Mouse (Mus musculus) hindbrain, embryonic 15.5 days (tissue): Measurements from ENCODE around the gene Smad5. TPM values are rescaled to one million over a fixed set of nuclear protein-coding genes. Genes with fewer than 3 reads are reported as not detected.
A peak's percentile ranks its signal among the peaks of the same experiment; 100 is the strongest.

Source experiments
- ATAC-seq: fragments of 200-750 bp; cut with Nextera tagmentation; 2 replicates; pipeline ENCODE4 v1.8.0; 2017; ENCODE audit warnings: low read depth, moderate number of reproducible peaks, moderate TSS enrichment; ENCODE audit not compliant: low FRiP score
- H3K27ac ChIP-seq: fragments of 300-500 bp; sonication (generic); replicated peaks from 2 replicates; pipeline ENCODE4 v1.5.1; 2015; ENCODE audit warnings: mild to moderate bottlenecking, inconsistent platforms
- H3K27me3 ChIP-seq: fragments of 300-500 bp; sonication (generic); 2 replicates; pipeline ENCODE4 v1.6.1; 2015; ENCODE audit warnings: control low read depth, inconsistent platforms
- H3K36me3 ChIP-seq: fragments of 300-500 bp; sonication (generic); 2 replicates; pipeline ENCODE4 v1.6.1; 2015; ENCODE audit warnings: control low read depth, inconsistent platforms
- H3K4me1 ChIP-seq: fragments of 300-500 bp; sonication (generic); replicated peaks from 2 replicates; pipeline ENCODE4 v1.6.1; 2015; ENCODE audit warnings: control low read depth, inconsistent platforms
- H3K4me2 ChIP-seq: fragments of 300-500 bp; sonication (generic); 2 replicates; pipeline ENCODE4 v1.6.1; 2015; ENCODE audit warnings: moderate library complexity, mild to moderate bottlenecking, inconsistent platforms
- H3K4me3 ChIP-seq: fragments of 300-500 bp; sonication (generic); 2 replicates; pipeline ENCODE4 v1.5.1; 2015; ENCODE audit warnings: mild to moderate bottlenecking, inconsistent platforms
- H3K9ac ChIP-seq: fragments of 300-500 bp; sonication (generic); 2 replicates; pipeline ENCODE4 v1.6.1; 2015; ENCODE audit warnings: inconsistent platforms
- H3K9me3 ChIP-seq: fragments of 300-500 bp; sonication (generic); 2 replicates; pipeline ENCODE4 v1.6.1; 2016; ENCODE audit warnings: control low read depth, inconsistent platforms
- WGBS: fragments of 180-500 bp; shearing (Covaris S2); methylation state at CpG from one replicate; pipeline ENCODE4 v1.1.7; 2015; 5-methylcytosine and 5-hydroxymethylcytosine counted together
- polyA plus RNA-seq: library from polyadenylated mRNA; unstranded; fragments of >200 nt; fragmentation: Nextera tagmentation; extraction: Ambion mirVana; gene quantifications from 2 replicates; pipeline ENCODE4 v1.2.1, GENCODE M21; 2015

Gene Smad5
- polyA plus RNA-seq, 1 experiment from 2014 or later, result 20.2 TPM

DNA sequence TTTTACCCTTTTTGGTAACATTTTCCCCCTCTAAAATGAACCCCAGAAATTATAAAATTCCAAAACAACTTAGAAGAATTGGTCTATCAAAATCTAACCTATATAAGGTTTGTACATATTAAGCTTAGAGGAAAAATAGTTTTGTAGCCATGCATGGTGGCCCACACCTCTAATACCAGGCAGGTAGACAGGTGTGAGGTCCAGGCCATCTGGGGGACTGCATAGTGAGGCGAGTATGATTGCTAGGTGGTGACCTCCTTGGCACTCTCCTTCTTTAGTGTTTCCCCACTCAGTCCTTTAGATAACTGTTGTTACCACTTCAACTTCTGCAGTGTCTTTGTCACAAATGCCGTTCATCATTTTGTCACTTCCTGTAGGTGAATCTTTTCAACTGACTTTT, 1.8 kb downstream of the Smad5 start:
- 70% methylated on average over 2 of the region's 2 CpGs for WGBS
- no peaks in the 10 kb centered on the region for H3K9me3 ChIP-seq
- H3K9ac ChIP-seq, result peak overlapping the region; percentile 84
- ATAC-seq, result no peak
- peak overlapping the region; percentile 65 for H3K4me2 ChIP-seq
- peak overlapping the region; percentile 66 for H3K4me3 ChIP-seq
- no peaks in the 10 kb centered on the region for H3K27me3 ChIP-seq
- H3K4me1 ChIP-seq, result peaks cover 48% of the 10 kb centered on the region
- H3K36me3 ChIP-seq, result no peaks in the 10 kb centered on the region
- 0 out of 2 replicates have a peak overlapping the region, but pooled peaks have one; percentile 99 for H3K27ac ChIP-seq

DNA sequence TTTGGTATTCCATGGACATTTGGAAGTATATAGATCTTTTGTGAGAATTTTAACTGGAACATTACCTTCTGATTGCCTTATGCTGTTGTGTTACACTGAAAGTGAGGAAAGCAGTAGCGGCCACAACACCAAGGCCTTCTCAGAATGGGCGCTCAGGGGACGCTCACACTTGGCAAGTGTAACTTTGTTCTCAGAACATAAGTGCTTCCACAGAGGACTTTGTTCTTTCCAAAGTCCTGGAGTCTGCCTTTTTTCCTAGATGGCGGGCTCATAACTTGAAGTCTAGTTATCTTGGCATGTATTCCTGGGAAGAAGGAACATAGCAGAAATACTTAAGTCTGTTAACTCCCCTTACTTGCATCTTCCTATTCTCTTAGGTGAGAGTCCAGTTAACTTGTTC, 4.3 kb downstream of the Smad5 start:
- 88% methylated on average over 4 of the region's 4 CpGs for WGBS
- Histone ChIP-seq H3K9ac (no peak overlapping the region), H3K27me3 (no peaks in the 10 kb centered on the region), H3K4me2 (no peak overlapping the region), H3K36me3 (no peaks in the 10 kb centered on the region), H3K4me1 (peaks cover 53% of the 10 kb centered on the region), H3K27ac (no peak overlapping the region), H3K4me3 (no peak overlapping the region), H3K9me3 (no peaks in the 10 kb centered on the region)
- no peak for ATAC-seq

DNA sequence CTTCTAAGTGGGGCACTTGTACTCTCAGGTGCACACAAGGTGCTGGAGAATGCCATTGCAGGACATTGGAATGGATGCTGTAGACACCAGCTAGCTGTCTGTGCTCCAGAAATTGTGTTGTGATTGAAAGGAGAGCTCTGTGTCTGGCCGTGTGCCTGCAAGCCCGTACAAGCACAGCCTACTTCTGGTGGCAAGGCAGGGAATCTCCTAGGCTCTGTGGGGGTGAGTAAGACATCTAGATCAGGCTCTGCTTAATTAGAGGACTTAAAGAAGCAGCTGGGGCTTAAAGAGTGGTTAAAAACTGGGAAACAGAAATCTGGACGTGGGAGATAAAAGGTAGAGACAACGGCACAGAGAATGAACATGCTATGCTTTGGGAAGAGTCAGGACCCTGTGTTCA, 4.8 kb downstream of the Smad5 start:
- Histone ChIP-seq H3K27me3 (no peaks in the 10 kb centered on the region), H3K36me3 (no peaks in the 10 kb centered on the region), H3K27ac (no peak overlapping the region), H3K4me2 (peak overlapping the region; percentile 20; the same call in 1 of the 2 replicates), H3K4me1 (peaks cover 49% of the 10 kb centered on the region), H3K9ac (no peak overlapping the region), H3K9me3 (no peaks in the 10 kb centered on the region), H3K4me3 (no peak overlapping the region)
- 62% methylated on average over 4 of the region's 4 CpGs for WGBS
- no peak for ATAC-seq

DNA sequence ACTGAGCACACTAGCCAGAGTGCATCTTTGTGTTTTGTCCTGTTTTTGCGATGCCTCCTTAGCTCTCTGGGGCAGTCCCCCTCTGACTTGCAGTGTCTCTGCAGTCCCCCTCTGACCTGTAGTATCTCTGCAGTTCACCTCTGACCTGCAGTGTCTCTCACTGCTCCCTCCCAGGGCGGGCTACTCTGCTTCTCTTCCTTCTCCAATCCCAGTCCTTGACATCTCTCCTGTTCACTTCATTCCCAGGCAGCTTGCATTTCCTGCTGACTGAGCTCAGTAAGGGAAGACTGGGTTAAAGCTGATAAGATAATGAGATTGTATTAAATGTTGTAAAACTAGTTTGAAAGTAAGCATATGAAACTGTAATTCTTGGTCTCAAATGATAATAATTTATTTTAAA, 7.8 kb downstream of the Smad5 start:
- Histone ChIP-seq H3K4me1 (peaks cover 32% of the 10 kb centered on the region), H3K9ac (no peak overlapping the region), H3K4me2 (no peak overlapping the region), H3K27me3 (no peaks in the 10 kb centered on the region), H3K4me3 (no peak overlapping the region), H3K36me3 (no peaks in the 10 kb centered on the region), H3K27ac (no peak overlapping the region), H3K9me3 (no peaks in the 10 kb centered on the region)
- 64% methylated on average over 2 of the region's 2 CpGs for WGBS
- ATAC-seq, result no peak

DNA sequence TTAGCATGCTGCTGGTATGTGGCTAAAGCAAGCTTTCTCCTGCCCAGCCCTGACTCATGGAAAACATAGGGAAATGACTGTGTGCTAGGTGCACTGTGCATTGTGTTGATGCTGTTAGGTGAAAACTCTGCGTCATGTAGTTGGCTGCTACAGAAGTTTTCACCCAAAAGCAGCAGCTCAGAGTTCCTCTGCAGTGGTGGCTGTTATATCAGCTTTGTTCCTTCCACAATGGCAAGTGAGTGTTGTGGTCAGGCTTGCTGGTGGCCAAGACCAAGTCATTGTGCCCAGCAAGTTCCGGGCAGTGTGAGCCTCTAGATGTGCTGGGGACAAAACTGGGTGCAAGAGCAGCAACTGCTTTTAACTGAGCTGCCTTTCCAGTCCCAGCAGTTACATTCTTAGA, 9.4 kb downstream of the Smad5 start:
- no peak overlapping the region for H3K9ac ChIP-seq
- 96% methylated on average over 2 of the region's 2 CpGs for WGBS
- H3K27ac ChIP-seq, result no peak overlapping the region
- H3K4me2 ChIP-seq, result no peak overlapping the region
- ATAC-seq, result no peak
- no peak overlapping the region for H3K4me3 ChIP-seq
- no peaks in the 10 kb centered on the region for H3K27me3 ChIP-seq
- peaks cover 16% of the 10 kb centered on the region for H3K4me1 ChIP-seq
- no peaks in the 10 kb centered on the region for H3K9me3 ChIP-seq
- no peaks in the 10 kb centered on the region for H3K36me3 ChIP-seq

DNA sequence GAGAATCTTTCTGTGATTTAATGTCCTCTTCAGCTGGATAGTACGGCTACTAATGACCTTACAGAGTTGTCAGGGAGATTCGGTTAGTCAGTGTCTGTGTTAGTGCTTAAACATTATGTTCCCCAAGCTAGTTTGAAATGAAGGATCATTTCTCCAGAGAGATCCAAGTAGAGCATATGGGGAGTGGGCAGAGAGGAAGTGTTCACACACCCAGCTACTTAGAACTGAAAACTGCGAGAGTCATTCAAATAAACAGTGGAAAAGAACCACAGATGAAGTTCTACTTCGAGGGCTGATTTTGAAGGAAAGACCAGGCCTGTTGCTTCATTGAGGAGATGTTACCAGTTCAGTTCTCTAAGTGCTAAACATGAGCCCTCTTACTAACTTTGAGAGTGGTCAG, 23.7 kb downstream of the Smad5 start:
- H3K27ac ChIP-seq, result no peak overlapping the region
- 83% methylated on average over 4 of the region's 4 CpGs for WGBS
- peaks cover 42% of the 10 kb centered on the region for H3K36me3 ChIP-seq

DNA sequence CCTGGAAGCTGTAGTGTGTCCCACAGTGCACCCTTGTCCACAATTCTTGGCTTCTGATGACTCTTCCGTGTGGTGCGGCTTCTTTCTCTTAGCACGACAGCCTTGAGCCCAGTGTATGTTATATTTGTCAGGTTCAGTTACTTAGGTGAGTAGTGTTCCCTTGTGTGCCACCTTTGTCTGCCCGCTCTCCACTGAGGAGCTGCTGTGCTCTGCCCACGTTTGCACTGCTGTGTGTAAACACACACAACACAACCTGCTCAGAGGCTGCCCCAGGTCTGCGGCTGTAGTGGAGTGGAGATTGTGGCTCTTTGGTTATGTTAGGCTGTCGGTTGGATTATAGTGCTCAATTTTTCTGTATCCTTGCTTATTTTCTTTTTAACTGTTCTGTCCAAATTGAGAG, 26.2 kb downstream of the Smad5 start:
- H3K36me3 ChIP-seq, result peaks cover 60% of the 10 kb centered on the region
- no peak overlapping the region for H3K27ac ChIP-seq
- H3K9me3 ChIP-seq, result no peaks in the 10 kb centered on the region
- no peak overlapping the region for H3K4me3 ChIP-seq
- H3K27me3 ChIP-seq, result no peaks in the 10 kb centered on the region
- WGBS, result 94% methylated on average over 7 of the region's 7 CpGs
- no peak overlapping the region for H3K4me2 ChIP-seq
- ATAC-seq, result no peak
- 0 out of 2 replicates have a peak, but pooled peaks cover 3% of the 10 kb centered on the region for H3K4me1 ChIP-seq
- no peak overlapping the region for H3K9ac ChIP-seq

More for the DNA sequence above, 23.7 kb downstream of the Smad5 start:
- Histone ChIP-seq H3K4me2 (no peak overlapping the region), H3K4me3 (no peak overlapping the region), H3K27me3 (no peaks in the 10 kb centered on the region), H3K4me1 (0 out of 2 replicates have a peak, but pooled peaks cover 3% of the 10 kb centered on the region), H3K9me3 (no peaks in the 10 kb centered on the region), H3K9ac (no peak overlapping the region)
- ATAC-seq, result no peak

DNA sequence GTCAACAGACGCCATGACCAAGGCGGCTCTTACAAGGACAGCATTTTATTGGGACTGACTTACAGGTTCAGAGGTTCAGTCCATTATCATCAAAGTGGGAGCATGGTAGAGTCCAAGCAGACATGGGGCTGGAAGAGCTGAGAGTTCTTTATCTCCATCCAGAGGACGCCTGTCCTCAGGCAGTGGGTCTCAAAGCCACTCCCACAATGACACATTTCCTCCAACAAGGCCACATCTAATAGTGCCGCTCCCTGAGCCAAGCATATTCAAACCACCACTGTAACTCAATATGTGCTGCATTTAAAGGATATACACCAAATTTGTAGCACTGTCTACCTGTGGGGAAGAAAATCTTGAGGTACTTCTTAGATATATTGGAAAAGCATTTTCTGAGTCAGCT, 31.8 kb downstream of the Smad5 start:
- Histone ChIP-seq H3K9me3 (no peaks in the 10 kb centered on the region), H3K27ac (no peak overlapping the region), H3K9ac (no peak overlapping the region), H3K36me3 (peaks cover 68% of the 10 kb centered on the region), H3K27me3 (no peaks in the 10 kb centered on the region), H3K4me2 (no peak overlapping the region), H3K4me3 (no peak overlapping the region), H3K4me1 (no peaks in the 10 kb centered on the region)
- WGBS, result 92% methylated on average over 4 of the region's 4 CpGs
- no peak for ATAC-seq

DNA sequence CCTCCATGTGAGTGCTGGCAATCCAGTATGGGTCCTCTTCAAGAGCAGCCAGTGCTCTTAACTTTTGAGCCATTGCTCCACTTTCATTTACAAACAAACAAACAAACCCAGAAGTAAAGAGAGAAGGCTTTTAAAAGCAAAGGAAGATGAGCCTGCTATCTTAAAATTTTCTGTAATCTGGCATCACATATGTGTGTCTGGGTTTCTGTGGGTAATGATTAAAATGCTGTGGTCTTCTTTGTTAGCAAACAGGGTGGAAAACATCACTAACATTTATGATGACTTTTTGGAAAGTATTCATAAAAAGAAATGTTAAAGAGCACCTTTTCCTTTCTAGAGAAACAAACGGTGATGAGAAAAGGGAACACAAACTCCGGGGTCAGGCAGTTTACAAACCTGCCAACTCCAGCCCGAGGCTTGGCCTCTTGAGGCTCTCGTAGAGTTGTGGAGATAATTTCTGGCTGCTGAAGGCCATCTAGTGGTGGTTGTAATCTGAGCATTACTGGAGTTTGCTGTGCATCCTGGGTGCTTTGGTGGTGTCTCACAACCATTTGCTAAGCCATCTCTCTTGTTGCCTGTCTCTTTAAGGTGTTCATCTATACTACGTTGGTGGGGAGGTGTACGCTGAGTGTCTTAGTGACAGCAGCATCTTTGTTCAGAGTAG, 32.5 kb downstream of the Smad5 start:
- peaks cover 67% of the 10 kb centered on the region for H3K36me3 ChIP-seq
- H3K27ac ChIP-seq, result no peak overlapping the region
- no peaks in the 10 kb centered on the region for H3K27me3 ChIP-seq
- H3K4me2 ChIP-seq, result no peak overlapping the region
- no peak overlapping the region for H3K9ac ChIP-seq
- ATAC-seq, result no peak
- no peak overlapping the region for H3K4me3 ChIP-seq
- no peaks in the 10 kb centered on the region for H3K9me3 ChIP-seq
- WGBS, result 57% methylated on average over 6 of the region's 6 CpGs
- no peaks in the 10 kb centered on the region for H3K4me1 ChIP-seq

DNA sequence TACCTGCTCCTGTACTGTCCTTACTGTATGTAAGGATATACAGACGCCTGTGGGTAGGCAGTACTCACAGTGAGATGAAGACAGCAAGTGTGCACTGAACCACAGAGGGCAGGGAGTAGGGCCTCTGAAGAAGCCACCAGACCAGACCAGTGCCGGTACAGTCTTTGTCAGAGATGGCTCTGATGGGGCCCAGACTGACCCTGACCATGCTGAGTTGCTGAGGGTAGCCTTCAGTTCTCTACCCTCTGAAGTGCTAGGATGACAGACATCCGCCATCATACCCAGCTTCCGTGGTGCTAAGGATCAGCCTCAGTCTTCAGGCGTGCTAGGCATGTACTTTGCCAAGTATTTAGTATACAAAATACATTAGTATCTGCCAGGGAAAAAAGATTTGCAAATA, 36.7 kb downstream of the Smad5 start:
- WGBS, result 96% methylated on average over 5 of the region's 5 CpGs
- Histone ChIP-seq H3K9ac (no peak overlapping the region), H3K4me2 (no peak overlapping the region), H3K36me3 (peaks cover 38% of the 10 kb centered on the region), H3K27me3 (no peaks in the 10 kb centered on the region), H3K4me1 (no peaks in the 10 kb centered on the region), H3K27ac (no peak overlapping the region), H3K4me3 (no peak overlapping the region), H3K9me3 (no peaks in the 10 kb centered on the region)
- no peak for ATAC-seq

DNA sequence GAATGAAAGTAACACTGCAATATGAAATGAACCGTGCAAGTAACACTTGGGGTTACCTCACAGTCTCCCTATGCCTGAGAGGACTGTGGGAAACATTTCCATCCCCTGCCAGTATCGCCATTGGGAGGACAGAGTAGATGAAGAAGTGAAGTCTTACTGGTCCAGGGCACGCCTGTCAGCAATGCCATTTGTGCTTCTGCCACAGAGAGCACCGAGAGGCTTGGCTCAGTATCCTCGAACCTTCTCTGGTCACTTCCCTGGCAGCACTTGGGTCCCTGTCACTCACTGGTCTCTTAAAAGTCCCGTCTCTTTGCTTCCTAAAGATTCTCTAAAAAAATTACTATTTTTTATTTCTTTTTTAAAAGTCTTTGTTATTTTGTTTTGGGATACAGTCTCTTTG, 37.7 kb downstream of the Smad5 start:
- no peak for ATAC-seq
- no peak overlapping the region for H3K27ac ChIP-seq
- no peak overlapping the region for H3K4me3 ChIP-seq
- no peaks in the 10 kb centered on the region for H3K27me3 ChIP-seq
- H3K9me3 ChIP-seq, result no peaks in the 10 kb centered on the region
- WGBS, result 82% methylated on average over 6 of the region's 6 CpGs
- H3K4me2 ChIP-seq, result no peak overlapping the region
- peaks cover 31% of the 10 kb centered on the region for H3K36me3 ChIP-seq
- H3K9ac ChIP-seq, result no peak overlapping the region
- no peaks in the 10 kb centered on the region for H3K4me1 ChIP-seq

DNA sequence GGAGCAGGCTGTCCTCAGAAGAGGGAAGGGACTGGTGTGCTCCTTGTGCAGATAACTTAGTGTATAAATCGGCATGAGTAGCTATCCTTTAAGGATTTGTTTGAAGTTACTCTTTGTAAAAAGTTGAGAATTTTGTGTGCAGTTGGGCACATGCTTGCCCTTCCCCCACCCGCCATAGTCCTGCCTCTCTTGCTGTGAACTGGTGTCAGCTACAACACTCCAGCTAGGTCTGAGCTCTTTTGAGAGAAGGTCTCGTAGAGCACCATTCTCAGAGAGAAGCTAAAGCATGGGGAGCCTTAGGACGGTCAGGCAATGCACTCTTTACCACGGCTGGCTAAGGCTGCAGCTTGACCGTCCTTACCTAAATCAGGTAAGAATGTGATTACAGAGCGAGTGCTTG, 38.9 kb downstream of the Smad5 start:
- Histone ChIP-seq H3K27me3 (no peaks in the 10 kb centered on the region), H3K4me1 (no peaks in the 10 kb centered on the region), H3K4me3 (no peak overlapping the region), H3K36me3 (peaks cover 27% of the 10 kb centered on the region), H3K9me3 (no peaks in the 10 kb centered on the region), H3K4me2 (no peak overlapping the region), H3K27ac (no peak overlapping the region), H3K9ac (no peak overlapping the region)
- 94% methylated on average over 7 of the region's 7 CpGs for WGBS
- no peak for ATAC-seq

DNA sequence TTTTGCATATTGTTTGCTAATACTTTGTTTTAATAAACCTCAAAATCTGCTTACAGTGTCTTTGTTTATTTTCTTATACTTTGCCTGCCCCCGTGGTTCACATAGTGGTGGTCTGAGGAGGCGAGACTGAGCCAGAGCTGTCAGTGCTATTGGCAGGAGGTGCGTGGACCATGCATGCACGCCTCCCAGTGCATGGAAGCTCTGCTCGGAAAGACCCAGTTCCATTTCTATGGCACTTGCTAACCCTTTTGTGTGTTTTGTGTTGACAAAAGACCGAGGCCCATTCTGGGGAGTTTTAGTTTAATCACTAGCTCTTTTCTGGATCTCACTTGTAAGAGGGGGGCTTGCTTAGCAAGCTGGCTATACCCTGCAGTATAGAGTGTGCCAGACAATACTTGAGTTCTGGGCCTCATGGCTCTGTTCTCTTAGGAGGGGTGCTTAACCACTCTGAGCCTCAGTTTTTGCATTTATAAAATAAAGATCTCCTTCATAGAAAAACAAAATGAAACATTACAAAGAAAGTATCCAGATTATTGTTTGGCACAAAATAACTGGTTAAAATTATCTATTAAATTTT, 39.6 kb downstream of the Smad5 start:
- H3K9me3 ChIP-seq, result no peaks in the 10 kb centered on the region
- 66% methylated on average over 6 of the region's 6 CpGs for whole genome bisulfite sequencing

More for the DNA sequence above, 39.6 kb downstream of the Smad5 start:
- Histone ChIP-seq H3K4me2 (no peak overlapping the region), H3K4me3 (no peak overlapping the region), H3K27me3 (no peaks in the 10 kb centered on the region), H3K9ac (no peak overlapping the region), H3K4me1 (no peaks in the 10 kb centered on the region), H3K27ac (no peak overlapping the region), H3K36me3 (peaks cover 21% of the 10 kb centered on the region)
- no peak for ATAC-seq
